Mouse (Mus musculus): ENCODE data around the gene Cxcl9.

GRCm38 (mm10) chr5:92322612-92323011, 5.3 kb downstream of the Cxcl9 start:
- TF ChIP-seq CTCF (IDR thresholded peaks at IDR 0.05; ENCODE audit: borderline replicate concordance, control insufficient read depth, extremely low read depth, insufficient read depth, low read length, poor library complexity) (no peak), POLR2A (IDR thresholded peaks at IDR 0.05; ENCODE audit: control insufficient read depth, extremely low read depth, insufficient read depth, low read length, poor library complexity) (no peak)
